Mouse (Mus musculus) CH12.LX (cell line): ENCODE measurements at regions not wholly inside any gene's neighbourhood (a gene's known extent, or its start where the extent isn't known, plus 50 kb on each side); places are given as distances from the start of the nearest gene placed in this dataset.
"Not testable (repeated sequence)": the region's sequence is repeated elsewhere in the genome, so short reads cannot be mapped to it uniquely, and the experiment has no call there.

Source experiments
- CHD1 ChIP-seq: IDR thresholded peaks from 2 replicates; pipeline ENCODE4 v1.6.1; 2012; ENCODE audit warnings: low read depth, low read length, improper control_type of control experiment, inconsistent platforms
- E2F4 ChIP-seq: IDR thresholded peaks from 2 replicates; pipeline ENCODE4 v1.6.1; 2011; ENCODE audit warnings: low read depth, low read length, improper control_type of control experiment; ENCODE audit not compliant: insufficient replicate concordance
- POLR2A ChIP-seq: IDR thresholded peaks from 2 replicates; pipeline ENCODE4 v1.6.1; 2011; ENCODE audit warnings: low read depth, mild to moderate bottlenecking, improper control_type of control experiment, low read length
- USF1 ChIP-seq: IDR thresholded peaks from 2 replicates; pipeline ENCODE4 v1.6.1; 2014; ENCODE audit warnings: low read depth, mild to moderate bottlenecking, inconsistent platforms, low read length, improper control_type of control experiment
- ZNF384 ChIP-seq: IDR thresholded peaks from 2 replicates; pipeline ENCODE4 v1.6.1; 2012; ENCODE audit warnings: low read depth, low read length, improper control_type of control experiment, inconsistent platforms

DNA sequence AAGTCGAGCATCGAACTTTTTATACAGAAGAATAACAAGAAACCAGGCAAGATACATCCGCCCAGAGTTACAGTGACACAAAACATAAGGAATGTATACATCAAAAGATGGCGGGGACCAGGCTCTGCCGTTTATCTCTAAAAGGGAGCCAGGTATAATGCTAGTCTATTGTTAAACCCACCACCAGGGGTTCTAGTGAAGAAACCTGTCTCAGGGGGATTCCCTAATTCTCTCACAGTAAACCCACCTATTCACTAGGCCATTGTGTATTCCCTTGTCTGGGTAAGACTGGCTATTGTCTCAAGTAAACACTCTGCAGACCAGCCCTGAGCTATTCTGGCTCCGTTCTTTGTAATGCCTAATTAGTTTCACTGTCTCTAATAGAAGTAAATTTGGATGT is 113.4 kb upstream of the Dpp6 start:
- TF ChIP-seq ZNF384, CHD1, USF1, POLR2A, E2F4: not testable (repeated sequence)
